Mouse (Mus musculus): ENCODE data around the gene 1700088E04Rik. TPM values are rescaled to one million over a fixed set of nuclear protein-coding genes. Genes with fewer than 3 reads are reported as not detected.

The 1700088E04Rik gene
- polyA plus RNA-seq (2015; fragmentation: Nextera tagmentation; extraction: Ambion mirVana) = 6.9 and 7.3 TPM in 2 replicates

GRCm38 (mm10) chr15:79140866-79141565 lies at the start of gene 1700088E04Rik, which contains the start of gene Polr2f:
Gene 1700088E04Rik (minus strand): TSS chr15:79141253.
Gene Polr2f (plus strand): TSS chr15:79141009.
- Histone ChIP-seq H3K4me3 (replicated peaks; ENCODE audit: low read length) (peak within 1 kb of the TSS; percentile 64), H3K9me3 (replicated peaks; ENCODE audit: control insufficient read depth, low read length) (no peaks in the 10 kb centered on the region), H3K36me3 (ENCODE audit: control insufficient read depth, insufficient read depth, low read length) (0 out of 2 replicates have a peak, but pooled peaks cover 5% of the 10 kb centered on the region), H3K4me1 (ENCODE audit: control insufficient read depth, insufficient read depth, low read length) (peaks cover 15% of the 10 kb centered on the region), H3K27ac (ENCODE audit: low read length) (peak within 1 kb of the TSS; percentile 50), H3K4me2 (ENCODE audit: low read depth, low read length) (peak within 1 kb of the TSS; percentile 85), H3K9ac (ENCODE audit: low read length) (peak within 1 kb of the TSS; percentile 72), H3K27me3 (ENCODE audit: control insufficient read depth, insufficient read depth, low read length) (no peaks in the 10 kb centered on the region)
- peak; percentile 88 for ATAC-seq (ENCODE audit: insufficient read depth, low FRiP score)
- WGBS = under 1% methylated on average over 57 of the region's 57 CpGs

- Histone ChIP-seq H3K36me3 (ENCODE audit: control insufficient read depth, insufficient read depth, low read length) (no peaks in the 10 kb centered on the region), H3K4me3 (replicated peaks; ENCODE audit: low read length) (no peak overlapping the region), H3K4me2 (ENCODE audit: low read depth, low read length) (no peak overlapping the region), H3K27me3 (ENCODE audit: control insufficient read depth, insufficient read depth, low read length) (no peaks in the 10 kb centered on the region), H3K27ac (ENCODE audit: low read length) (no peak overlapping the region), H3K9ac (ENCODE audit: low read length) (no peak overlapping the region), H3K9me3 (replicated peaks; ENCODE audit: control insufficient read depth, low read length) (no peaks in the 10 kb centered on the region), H3K4me1 (ENCODE audit: control insufficient read depth, insufficient read depth, low read length) (peaks cover 2% of the 10 kb centered on the region; the same call in 1 of the 2 replicates)
- no peak for ATAC-seq (ENCODE audit: insufficient read depth, low FRiP score)
- 86% methylated on average over 8 of the region's 8 CpGs for WGBS
Observed at GRCm38 (mm10) chr15:79187819-79188218, 46.8 kb upstream of the 1700088E04Rik start.

- ATAC-seq (ENCODE audit: insufficient read depth, low FRiP score) = no peak
- H3K27ac ChIP-seq (ENCODE audit: low read length) = no peak overlapping the region
- no peaks in the 10 kb centered on the region for H3K9me3 ChIP-seq (replicated peaks; ENCODE audit: control insufficient read depth, low read length)
- H3K36me3 ChIP-seq (ENCODE audit: control insufficient read depth, insufficient read depth, low read length) = no peaks in the 10 kb centered on the region
- no peaks in the 10 kb centered on the region for H3K4me1 ChIP-seq (ENCODE audit: control insufficient read depth, insufficient read depth, low read length)
- no peak overlapping the region for H3K9ac ChIP-seq (ENCODE audit: low read length)
- 51% methylated on average over 10 of the region's 10 CpGs for WGBS
- no peak overlapping the region for H3K4me3 ChIP-seq (replicated peaks; ENCODE audit: low read length)
- no peak overlapping the region for H3K4me2 ChIP-seq (ENCODE audit: low read depth, low read length)
- H3K27me3 ChIP-seq (ENCODE audit: control insufficient read depth, insufficient read depth, low read length) = no peaks in the 10 kb centered on the region
Observed at GRCm38 (mm10) chr15:79185213-79185612, 44.2 kb upstream of the 1700088E04Rik start.

GRCm38 (mm10) chr15:79176905-79177304 lies 35.9 kb upstream of the 1700088E04Rik start:
- 56% methylated on average over 6 of the region's 6 CpGs for WGBS
- Histone ChIP-seq H3K4me3 (replicated peaks; ENCODE audit: low read length) (no peak overlapping the region), H3K36me3 (ENCODE audit: control insufficient read depth, insufficient read depth, low read length) (no peaks in the 10 kb centered on the region), H3K27me3 (ENCODE audit: control insufficient read depth, insufficient read depth, low read length) (no peaks in the 10 kb centered on the region; the same call in 1 of the 2 replicates), H3K4me2 (ENCODE audit: low read depth, low read length) (no peak overlapping the region), H3K4me1 (ENCODE audit: control insufficient read depth, insufficient read depth, low read length) (no peaks in the 10 kb centered on the region), H3K9ac (ENCODE audit: low read length) (no peak overlapping the region), H3K27ac (ENCODE audit: low read length) (no peak overlapping the region), H3K9me3 (replicated peaks; ENCODE audit: control insufficient read depth, low read length) (no peaks in the 10 kb centered on the region)
- no peak for ATAC-seq (ENCODE audit: insufficient read depth, low FRiP score)

GRCm38 (mm10) chr15:79166712-79167111 lies 25.7 kb upstream of the 1700088E04Rik start:
- 49% methylated on average over 8 of the region's 8 CpGs for WGBS
- no peak overlapping the region for H3K9ac ChIP-seq (ENCODE audit: low read length)
- H3K27ac ChIP-seq (ENCODE audit: low read length) = no peak overlapping the region
- no peaks in the 10 kb centered on the region for H3K4me1 ChIP-seq (ENCODE audit: control insufficient read depth, insufficient read depth, low read length)
- peaks cover 44% of the 10 kb centered on the region for H3K27me3 ChIP-seq (ENCODE audit: control insufficient read depth, insufficient read depth, low read length)
- ATAC-seq (ENCODE audit: insufficient read depth, low FRiP score) = peak; percentile 30; the same call in 1 of the 2 replicates
- H3K4me2 ChIP-seq (ENCODE audit: low read depth, low read length) = no peak overlapping the region
- no peak overlapping the region for H3K4me3 ChIP-seq (replicated peaks; ENCODE audit: low read length)
- H3K36me3 ChIP-seq (ENCODE audit: control insufficient read depth, insufficient read depth, low read length) = no peaks in the 10 kb centered on the region
- no peaks in the 10 kb centered on the region for H3K9me3 ChIP-seq (replicated peaks; ENCODE audit: control insufficient read depth, low read length)

- Histone ChIP-seq H3K4me3 (replicated peaks; ENCODE audit: low read length) (peak within 1 kb of the TSS; percentile 25; the same call in 1 of the 2 replicates), H3K9me3 (replicated peaks; ENCODE audit: control insufficient read depth, low read length) (no peaks in the 10 kb centered on the region), H3K4me2 (ENCODE audit: low read depth, low read length) (no peak within 1 kb of the TSS), H3K27me3 (ENCODE audit: control insufficient read depth, insufficient read depth, low read length) (peaks cover 56% of the 10 kb centered on the region), H3K36me3 (ENCODE audit: control insufficient read depth, insufficient read depth, low read length) (no peaks in the 10 kb centered on the region), H3K4me1 (ENCODE audit: control insufficient read depth, insufficient read depth, low read length) (no peaks in the 10 kb centered on the region), H3K27ac (ENCODE audit: low read length) (peak within 1 kb of the TSS; percentile 42; the same call in 1 of the 2 replicates), H3K9ac (ENCODE audit: low read length) (peak within 1 kb of the TSS; percentile 47)
- WGBS = 48% methylated on average over 5 of the region's 5 CpGs
- no peak for ATAC-seq (ENCODE audit: insufficient read depth, low FRiP score)
Observed at GRCm38 (mm10) chr15:79165140-79165539, 24.1 kb upstream of the 1700088E04Rik start, which contains the start of gene Sox10. Gene Sox10 (minus strand): TSS chr15:79165240.

GRCm38 (mm10) chr15:79164251-79164650 lies 23.2 kb upstream of the 1700088E04Rik start:
- no peaks in the 10 kb centered on the region for H3K9me3 ChIP-seq (replicated peaks; ENCODE audit: control insufficient read depth, low read length)
- H3K4me1 ChIP-seq (ENCODE audit: control insufficient read depth, insufficient read depth, low read length) = no peaks in the 10 kb centered on the region
- ATAC-seq (ENCODE audit: insufficient read depth, low FRiP score) = 0 out of 2 replicates have a peak, but pooled peaks have one; percentile 8
- peaks cover 56% of the 10 kb centered on the region for H3K27me3 ChIP-seq (ENCODE audit: control insufficient read depth, insufficient read depth, low read length)
- H3K36me3 ChIP-seq (ENCODE audit: control insufficient read depth, insufficient read depth, low read length) = no peaks in the 10 kb centered on the region
- no peak overlapping the region for H3K4me2 ChIP-seq (ENCODE audit: low read depth, low read length)
- peak overlapping the region; percentile 47; the same call in 1 of the 2 replicates for H3K9ac ChIP-seq (ENCODE audit: low read length)
- H3K4me3 ChIP-seq (replicated peaks; ENCODE audit: low read length) = peak overlapping the region; percentile 25; the same call in 1 of the 2 replicates
- H3K27ac ChIP-seq (ENCODE audit: low read length) = no peak overlapping the region
- WGBS = 11% methylated on average over 13 of the region's 15 CpGs

GRCm38 (mm10) chr15:79162822-79163221 lies 21.8 kb upstream of the 1700088E04Rik start:
- Histone ChIP-seq H3K9ac (ENCODE audit: low read length) (0 out of 2 replicates have a peak overlapping the region, but pooled peaks have one; percentile 12), H3K4me1 (ENCODE audit: control insufficient read depth, insufficient read depth, low read length) (no peaks in the 10 kb centered on the region), H3K9me3 (replicated peaks; ENCODE audit: control insufficient read depth, low read length) (no peaks in the 10 kb centered on the region), H3K4me3 (replicated peaks; ENCODE audit: low read length) (no peak overlapping the region; the same call in 1 of the 2 replicates), H3K4me2 (ENCODE audit: low read depth, low read length) (no peak overlapping the region), H3K36me3 (ENCODE audit: control insufficient read depth, insufficient read depth, low read length) (no peaks in the 10 kb centered on the region), H3K27me3 (ENCODE audit: control insufficient read depth, insufficient read depth, low read length) (peaks cover 56% of the 10 kb centered on the region), H3K27ac (ENCODE audit: low read length) (no peak overlapping the region)
- 40% methylated on average over 14 of the region's 14 CpGs for WGBS
- no peak for ATAC-seq (ENCODE audit: insufficient read depth, low FRiP score)

- WGBS = 63% methylated on average over 7 of the region's 7 CpGs
- H3K9me3 ChIP-seq (replicated peaks; ENCODE audit: control insufficient read depth, low read length) = no peaks in the 10 kb centered on the region
- H3K27me3 ChIP-seq (ENCODE audit: control insufficient read depth, insufficient read depth, low read length) = peaks cover 56% of the 10 kb centered on the region
- peak overlapping the region; percentile 17; the same call in 1 of the 2 replicates for H3K4me3 ChIP-seq (replicated peaks; ENCODE audit: low read length)
- no peak overlapping the region for H3K4me2 ChIP-seq (ENCODE audit: low read depth, low read length)
- no peak overlapping the region for H3K9ac ChIP-seq (ENCODE audit: low read length)
- ATAC-seq (ENCODE audit: insufficient read depth, low FRiP score) = no peak
- H3K36me3 ChIP-seq (ENCODE audit: control insufficient read depth, insufficient read depth, low read length) = no peaks in the 10 kb centered on the region
- H3K4me1 ChIP-seq (ENCODE audit: control insufficient read depth, insufficient read depth, low read length) = no peaks in the 10 kb centered on the region
- no peak overlapping the region for H3K27ac ChIP-seq (ENCODE audit: low read length)
Observed at GRCm38 (mm10) chr15:79162301-79162700, 21.2 kb upstream of the 1700088E04Rik start.

All from stomach, embryonic 16.5 days (tissue).